Mouse (Mus musculus): ENCODE measurements at regions not wholly inside any gene's neighbourhood (a gene's known extent, or its start where the extent isn't known, plus 50 kb on each side); places are given as distances from the start of the nearest gene placed in this dataset.

GRCm38 (mm10) chr13:34408007-34408668, 63.2 kb upstream of the Slc22a23 start:
- Histone ChIP-seq H3K4me3 (no peak overlapping the region), H3K27ac (no peak overlapping the region), H3K9me3 (no peaks in the 10 kb centered on the region), H3K27me3 (replicated peaks) (no peaks in the 10 kb centered on the region), H3K9ac (no peak overlapping the region), H3K4me1 (no peaks in the 10 kb centered on the region), H3K36me3 (no peaks in the 10 kb centered on the region), H3K4me2 (replicated peaks) (no peak overlapping the region)
- no peak for ATAC-seq (ENCODE audit: low FRiP score, low read depth)
- 67% methylated on average over 4 of the region's 4 CpGs for WGBS

GRCm38 (mm10) chr13:34406291-34406690, 61.3 kb upstream of the Slc22a23 start:
- H3K9ac ChIP-seq = no peak overlapping the region
- H3K4me1 ChIP-seq = no peaks in the 10 kb centered on the region
- no peak overlapping the region for H3K27ac ChIP-seq
- no peak overlapping the region for H3K4me3 ChIP-seq
- H3K27me3 ChIP-seq (replicated peaks) = no peaks in the 10 kb centered on the region
- no peaks in the 10 kb centered on the region for H3K36me3 ChIP-seq
- no peak for ATAC-seq (ENCODE audit: low FRiP score, low read depth)
- H3K9me3 ChIP-seq = no peaks in the 10 kb centered on the region
- no peak overlapping the region for H3K4me2 ChIP-seq (replicated peaks)

DNA sequence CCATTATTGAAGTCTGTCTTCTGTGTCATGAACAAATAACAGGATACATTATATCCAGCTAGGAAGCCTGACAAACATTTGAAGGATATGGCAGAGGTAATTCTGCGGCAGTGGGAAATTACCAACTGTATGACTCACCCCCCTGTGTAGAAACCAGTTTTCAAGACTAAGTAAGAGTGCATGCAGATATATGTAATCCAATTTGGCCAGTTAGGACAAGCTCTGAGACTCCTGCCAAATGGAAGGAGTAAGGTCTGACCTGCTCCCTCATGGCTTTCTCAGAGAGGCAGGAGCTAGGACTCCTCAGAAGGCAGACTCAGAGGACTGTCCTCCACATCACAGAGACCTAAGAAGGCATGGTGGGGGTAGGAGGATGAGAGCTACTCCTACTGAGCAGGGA, 57.6 kb upstream of the Slc22a23 start:
- no peak for ATAC-seq (ENCODE audit: low FRiP score, low read depth)
- H3K36me3 ChIP-seq = no peaks in the 10 kb centered on the region
- no peak overlapping the region for H3K4me3 ChIP-seq
- H3K27me3 ChIP-seq (replicated peaks) = no peaks in the 10 kb centered on the region
- H3K9me3 ChIP-seq = no peaks in the 10 kb centered on the region
- no peak overlapping the region for H3K27ac ChIP-seq
- no peak overlapping the region for H3K4me2 ChIP-seq (replicated peaks)
- H3K9ac ChIP-seq = no peak overlapping the region
- WGBS = 85% methylated on average over 1 of the region's 1 CpGs
- H3K4me1 ChIP-seq = 0 out of 2 replicates have a peak, but pooled peaks cover 5% of the 10 kb centered on the region

DNA sequence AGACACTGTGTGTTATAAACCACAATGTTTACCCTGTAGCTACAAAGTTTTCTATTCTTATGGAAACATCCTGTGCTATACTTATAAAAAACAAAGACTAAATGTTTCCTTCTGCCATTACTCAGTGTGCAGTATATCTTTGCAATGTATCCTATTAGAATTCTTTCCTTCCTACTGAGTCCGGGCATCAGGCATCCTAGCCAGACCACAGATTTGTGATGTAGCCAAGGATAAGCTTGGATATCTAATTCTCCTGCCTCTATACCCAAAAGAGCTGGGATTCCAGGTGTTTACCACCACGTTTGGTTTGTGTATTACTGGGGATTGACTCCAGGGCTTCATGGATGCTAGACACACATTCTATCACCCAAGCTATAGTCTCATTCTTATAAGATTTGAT, 56.0 kb upstream of the Slc22a23 start:
- Histone ChIP-seq H3K27ac (no peak overlapping the region), H3K27me3 (replicated peaks) (no peaks in the 10 kb centered on the region)
- no peak for ATAC-seq (ENCODE audit: low FRiP score, low read depth)

GRCm38 (mm10) chr13:34398847-34399246, 53.9 kb upstream of the Slc22a23 start:
- no peak for ATAC-seq (ENCODE audit: low FRiP score, low read depth)
- 77% methylated on average over 3 of the region's 3 CpGs for WGBS

More for the DNA sequence above, 56.0 kb upstream of the Slc22a23 start:
- Histone ChIP-seq H3K4me2 (replicated peaks) (no peak overlapping the region), H3K9me3 (no peaks in the 10 kb centered on the region), H3K36me3 (no peaks in the 10 kb centered on the region), H3K4me3 (no peak overlapping the region), H3K9ac (no peak overlapping the region), H3K4me1 (0 out of 2 replicates have a peak, but pooled peaks cover 5% of the 10 kb centered on the region)
- 74% methylated on average over 2 of the region's 2 CpGs for WGBS

GRCm38 (mm10) chr13:34398061-34398787, 53.2 kb upstream of the Slc22a23 start:
- no peak overlapping the region for H3K4me2 ChIP-seq (replicated peaks)

More at GRCm38 (mm10) chr13:34398847-34399246, 53.9 kb upstream of the Slc22a23 start:
- Histone ChIP-seq H3K9ac (no peak overlapping the region), H3K4me1 (0 out of 2 replicates have a peak, but pooled peaks cover 5% of the 10 kb centered on the region), H3K27ac (no peak overlapping the region), H3K27me3 (replicated peaks) (no peaks in the 10 kb centered on the region), H3K36me3 (no peaks in the 10 kb centered on the region), H3K4me3 (no peak overlapping the region), H3K4me2 (replicated peaks) (no peak overlapping the region), H3K9me3 (no peaks in the 10 kb centered on the region)

GRCm38 (mm10) chr13:34395504-34395903, 50.5 kb upstream of the Slc22a23 start:
- ATAC-seq (ENCODE audit: low FRiP score, low read depth) = no peak
- no peak overlapping the region for H3K4me2 ChIP-seq (replicated peaks)
- no peak overlapping the region for H3K27ac ChIP-seq
- H3K36me3 ChIP-seq = no peaks in the 10 kb centered on the region
- no peaks in the 10 kb centered on the region for H3K27me3 ChIP-seq (replicated peaks)
- 0 out of 2 replicates have a peak, but pooled peaks cover 5% of the 10 kb centered on the region for H3K4me1 ChIP-seq
- H3K9ac ChIP-seq = no peak overlapping the region
- no peak overlapping the region for H3K4me3 ChIP-seq
- no peaks in the 10 kb centered on the region for H3K9me3 ChIP-seq

More at GRCm38 (mm10) chr13:34398061-34398787, 53.2 kb upstream of the Slc22a23 start:
- no peaks in the 10 kb centered on the region for H3K36me3 ChIP-seq
- 34% methylated on average over 10 of the region's 10 CpGs for WGBS
- H3K4me3 ChIP-seq = no peak overlapping the region
- H3K27ac ChIP-seq = no peak overlapping the region
- no peaks in the 10 kb centered on the region for H3K27me3 ChIP-seq (replicated peaks)
- no peak overlapping the region for H3K9ac ChIP-seq
- 0 out of 2 replicates have a peak, but pooled peaks cover 5% of the 10 kb centered on the region for H3K4me1 ChIP-seq
- no peak for ATAC-seq (ENCODE audit: low FRiP score, low read depth)
- no peaks in the 10 kb centered on the region for H3K9me3 ChIP-seq

DNA sequence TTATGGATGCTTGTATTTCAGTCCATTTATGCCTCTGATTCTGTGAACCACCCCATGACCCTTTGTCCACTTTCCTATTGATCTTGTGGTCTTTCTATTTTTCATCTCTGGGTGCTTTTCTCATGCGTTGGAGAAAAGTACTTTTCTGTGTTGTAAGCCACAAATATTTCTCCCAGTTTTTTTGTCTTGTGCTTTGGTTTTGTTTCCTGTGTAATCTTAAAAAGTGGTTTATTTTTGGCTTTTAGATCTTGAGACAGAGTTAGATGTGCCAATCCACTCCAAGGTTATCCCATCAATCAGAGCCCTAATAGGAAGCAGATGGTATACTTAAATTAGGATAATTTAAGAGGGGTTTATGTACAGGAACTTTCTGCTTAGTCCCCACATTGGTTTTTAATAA, 50.0 kb upstream of the Slc22a23 start:
- no peaks in the 10 kb centered on the region for H3K9me3 ChIP-seq
- no peak overlapping the region for H3K4me3 ChIP-seq
- no peak overlapping the region for H3K27ac ChIP-seq
- no peaks in the 10 kb centered on the region for H3K27me3 ChIP-seq (replicated peaks)
- no peak for ATAC-seq (ENCODE audit: low FRiP score, low read depth)
- H3K4me1 ChIP-seq = 0 out of 2 replicates have a peak, but pooled peaks cover 5% of the 10 kb centered on the region
- WGBS = 84% methylated on average over 1 of the region's 1 CpGs
- H3K4me2 ChIP-seq (replicated peaks) = no peak overlapping the region
- no peak overlapping the region for H3K9ac ChIP-seq
- H3K36me3 ChIP-seq = no peaks in the 10 kb centered on the region
